Mouse (Mus musculus) midbrain, embryonic 11.5 days (tissue): ENCODE measurements around the gene Eif2b3. TPM values are rescaled to one million over a fixed set of nuclear protein-coding genes. Genes with fewer than 3 reads are reported as not detected.

Experiments used
- ATAC-seq: fragments of 200-750 bp; cut with Nextera tagmentation; 2 replicates; pipeline ENCODE4 v1.8.0; 2017; ENCODE audit warnings: moderate TSS enrichment, moderate library complexity; ENCODE audit not compliant: low FRiP score
- DNase-seq: peaks from one replicate; pipeline ENCODE4 v3.0.0; 2015; ENCODE audit warnings: low spot score; ENCODE audit errors: missing footprints
- H3K27ac ChIP-seq: fragments of 300-500 bp; sonication (generic); 2 replicates; pipeline ENCODE4 v1.5.1; 2014; ENCODE audit warnings: low read depth, low read length
- H3K27me3 ChIP-seq: fragments of 300-500 bp; sonication (generic); 2 replicates; pipeline ENCODE4 v1.6.1; 2014; ENCODE audit warnings: mild to moderate bottlenecking, low read length, moderate library complexity, mixed read lengths; ENCODE audit not compliant: control insufficient read depth, insufficient read depth
- H3K36me3 ChIP-seq: fragments of 300-500 bp; sonication (generic); 2 replicates; pipeline ENCODE4 v1.6.1; 2014; ENCODE audit warnings: mild to moderate bottlenecking, low read length, moderate library complexity, mixed read lengths; ENCODE audit not compliant: control insufficient read depth, insufficient read depth
- H3K4me1 ChIP-seq: fragments of 300-500 bp; sonication (generic); 2 replicates; pipeline ENCODE4 v1.6.1; 2014; ENCODE audit warnings: low read length; ENCODE audit not compliant: control insufficient read depth, insufficient read depth
- H3K4me2 ChIP-seq: fragments of 300-500 bp; sonication (generic); 2 replicates; pipeline ENCODE4 v1.6.1; 2014; ENCODE audit warnings: mild to moderate bottlenecking, moderate library complexity
- H3K4me3 ChIP-seq: fragments of 300-500 bp; sonication (generic); 2 replicates; pipeline ENCODE4 v1.5.1; 2014; ENCODE audit warnings: low read depth, low read length
- H3K9ac ChIP-seq: fragments of 300-500 bp; sonication (generic); 2 replicates; pipeline ENCODE4 v1.6.1; 2014; ENCODE audit warnings: low read length
- H3K9me3 ChIP-seq: fragments of 300-500 bp; sonication (generic); 2 replicates; pipeline ENCODE4 v1.6.1; 2016; ENCODE audit warnings: low read length; ENCODE audit not compliant: control insufficient read depth
- WGBS: fragments of 180-500 bp; shearing (Covaris S2); extraction: QIAGEN DNeasy Blood & Tissue Kit; methylation state at CpG from one replicate; pipeline ENCODE4 v1.1.7; 2014; 5-methylcytosine and 5-hydroxymethylcytosine counted together
- polyA plus RNA-seq: library from polyadenylated mRNA; unstranded; fragments of >200 nt; fragmentation: Nextera tagmentation; extraction: Ambion mirVana; gene quantifications from 2 replicates; pipeline ENCODE4 v1.2.1, GENCODE M21; 2014

The Eif2b3 gene
- polyA plus RNA-seq, 1 experiment from 2014 or later, result 43.0 TPM

DNA sequence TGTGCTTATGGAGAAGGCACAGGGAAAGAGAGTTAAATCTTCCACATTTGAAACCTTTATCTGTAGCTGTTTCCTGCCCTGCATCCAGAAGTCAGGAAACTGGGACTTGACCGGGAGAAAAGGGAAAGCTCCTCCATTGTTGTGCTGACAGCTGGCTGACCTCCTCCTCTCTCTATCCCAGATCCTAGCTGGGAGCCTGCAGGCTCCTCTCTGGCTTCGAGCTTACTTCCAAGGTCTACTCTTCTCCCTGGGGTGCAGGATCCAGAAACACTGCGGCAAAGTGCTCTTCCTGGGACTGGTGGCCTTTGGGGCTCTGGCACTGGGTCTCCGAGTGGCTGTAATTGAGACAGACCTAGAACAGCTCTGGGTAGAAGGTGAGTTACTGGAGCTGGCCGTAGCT is 77.5 kb downstream of the Eif2b3 start:
- no peaks in the 10 kb centered on the region for H3K9me3 ChIP-seq
- peak overlapping the region; percentile 98 for H3K4me2 ChIP-seq
- H3K27me3 ChIP-seq, result peaks cover 9% of the 10 kb centered on the region
- H3K4me1 ChIP-seq, result peaks cover 23% of the 10 kb centered on the region
- 8% methylated on average over 5 of the region's 5 CpGs for WGBS
- H3K27ac ChIP-seq, result no peak overlapping the region
- no peaks in the 10 kb centered on the region for H3K36me3 ChIP-seq
- ATAC-seq, result no peak
- DNase-seq, result peak; percentile 92
- H3K9ac ChIP-seq, result peak overlapping the region; percentile 67
- H3K4me3 ChIP-seq, result peak overlapping the region; percentile 55

DNA sequence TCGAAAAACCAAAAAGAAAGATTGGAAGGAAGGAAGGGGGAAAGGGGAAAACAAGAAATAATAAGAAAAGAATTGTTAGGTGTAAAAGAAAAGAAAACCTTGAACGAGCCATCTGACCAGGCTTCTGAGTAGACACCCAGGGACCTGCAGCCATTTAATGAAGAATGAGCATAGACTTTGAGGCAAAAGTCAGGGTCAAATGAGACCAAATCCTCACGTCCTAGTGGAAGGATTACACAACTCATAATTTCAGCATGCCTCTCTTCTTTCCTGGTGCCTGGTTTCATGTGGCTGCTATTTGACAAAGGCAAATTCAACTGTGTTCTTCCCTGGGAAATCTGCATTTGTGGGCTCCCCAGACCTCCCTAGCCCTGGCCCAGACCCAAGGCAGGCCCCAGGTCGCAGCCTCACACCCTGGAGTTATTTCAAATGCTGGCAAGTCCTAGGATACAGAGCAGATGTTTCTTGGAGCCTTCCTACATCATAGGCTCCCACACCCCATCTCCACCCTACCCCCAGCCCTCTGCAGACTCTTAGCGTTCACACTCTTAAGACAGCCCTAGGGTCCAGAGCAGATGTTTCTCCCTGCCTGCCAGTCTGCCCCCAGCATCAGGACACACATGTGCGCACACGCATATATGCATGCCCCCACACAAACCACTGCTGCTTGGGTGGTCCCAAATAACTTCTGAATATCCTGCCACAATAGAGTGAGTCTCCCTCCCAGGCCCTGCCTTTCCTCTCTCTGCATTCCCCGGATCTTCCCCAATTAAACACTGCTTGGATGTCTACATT is 79.0 kb downstream of the Eif2b3 start:
- Histone ChIP-seq H3K4me3 (no peak overlapping the region; the same call in 1 of the 2 replicates), H3K27ac (no peak overlapping the region), H3K36me3 (no peaks in the 10 kb centered on the region), H3K27me3 (peaks cover 9% of the 10 kb centered on the region), H3K4me2 (peak overlapping the region; percentile 3; the same call in 1 of the 2 replicates), H3K4me1 (peaks cover 23% of the 10 kb centered on the region), H3K9me3 (no peaks in the 10 kb centered on the region), H3K9ac (no peak overlapping the region)
- ATAC-seq (no peak), DNase-seq (peak; percentile 83)
- 49% methylated on average over 8 of the region's 8 CpGs for WGBS

- H3K27me3 ChIP-seq, result peaks cover 9% of the 10 kb centered on the region
- no peak overlapping the region for H3K9ac ChIP-seq
- no peaks in the 10 kb centered on the region for H3K9me3 ChIP-seq
- no peak overlapping the region for H3K27ac ChIP-seq
- WGBS, result 49% methylated on average over 2 of the region's 2 CpGs
- ATAC-seq, result no peak
- H3K4me1 ChIP-seq, result peaks cover 23% of the 10 kb centered on the region
- no peaks in the 10 kb centered on the region for H3K36me3 ChIP-seq
- DNase-seq, result no peak
- H3K4me2 ChIP-seq, result peak overlapping the region; percentile 5; the same call in 1 of the 2 replicates
- no peak overlapping the region for H3K4me3 ChIP-seq
Measured at GRCm38 (mm10) chr4:117098764-117099036, 79.5 kb downstream of the Eif2b3 start.

DNA sequence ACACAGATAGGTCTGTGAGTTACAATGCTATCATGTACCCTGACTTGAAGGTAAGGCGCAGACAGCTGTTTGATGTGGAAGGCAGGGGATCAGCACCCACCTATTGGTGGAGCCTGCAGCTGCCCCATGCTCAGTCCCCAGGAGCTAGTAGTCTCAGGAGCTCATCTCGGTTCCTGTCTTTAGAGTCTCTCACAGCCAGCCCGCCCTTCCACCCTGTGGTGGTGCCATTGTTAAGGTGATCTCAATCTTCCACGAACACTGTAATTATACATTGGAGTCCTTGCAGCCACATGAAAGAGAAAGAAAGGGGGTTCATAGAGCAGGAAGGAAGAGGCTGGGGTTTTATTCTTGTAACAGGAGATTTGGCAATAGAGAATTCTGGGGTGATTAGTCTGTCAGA is 80.8 kb downstream of the Eif2b3 start:
- H3K9me3 ChIP-seq, result no peaks in the 10 kb centered on the region
- WGBS, result 69% methylated on average over 4 of the region's 4 CpGs
- ATAC-seq, result no peak
- no peak overlapping the region for H3K4me2 ChIP-seq
- no peaks in the 10 kb centered on the region for H3K36me3 ChIP-seq
- no peak overlapping the region for H3K27ac ChIP-seq
- peaks cover 3% of the 10 kb centered on the region; the same call in 1 of the 2 replicates for H3K27me3 ChIP-seq
- no peak overlapping the region for H3K4me3 ChIP-seq
- H3K9ac ChIP-seq, result no peak overlapping the region
- DNase-seq, result no peak
- peaks cover 23% of the 10 kb centered on the region for H3K4me1 ChIP-seq

- Histone ChIP-seq H3K9me3 (no peaks in the 10 kb centered on the region), H3K4me2 (no peak overlapping the region), H3K4me1 (peaks cover 13% of the 10 kb centered on the region), H3K9ac (no peak overlapping the region), H3K27ac (no peak overlapping the region), H3K36me3 (no peaks in the 10 kb centered on the region), H3K4me3 (no peak overlapping the region), H3K27me3 (no peaks in the 10 kb centered on the region; the same call in 1 of the 2 replicates)
- WGBS, result 50% methylated on average over 7 of the region's 7 CpGs
- DNase-seq (no peak), ATAC-seq (peak; percentile 20; the same call in 1 of the 2 replicates)
Measured at GRCm38 (mm10) chr4:117101218-117101617, 82.0 kb downstream of the Eif2b3 start.

DNA sequence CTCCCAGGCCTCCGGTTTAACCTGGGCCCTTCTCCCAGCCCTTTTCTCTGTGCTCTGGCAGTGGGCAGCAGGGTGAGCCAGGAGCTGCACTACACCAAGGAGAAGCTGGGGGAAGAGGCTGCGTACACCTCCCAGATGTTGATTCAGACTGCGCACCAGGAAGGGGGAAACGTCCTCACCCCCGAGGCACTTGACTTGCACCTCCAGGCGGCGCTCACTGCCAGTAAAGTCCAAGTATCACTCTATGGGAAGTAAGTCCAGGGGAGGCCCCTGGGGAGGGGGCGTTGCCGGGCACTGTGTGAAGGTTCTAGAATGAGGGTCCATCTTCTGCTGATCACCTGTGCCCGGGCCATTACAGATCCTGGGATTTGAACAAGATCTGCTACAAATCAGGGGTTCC is 85.5 kb downstream of the Eif2b3 start:
- no peak overlapping the region for H3K9ac ChIP-seq
- 81% methylated on average over 10 of the region's 10 CpGs for WGBS
- ATAC-seq (no peak), DNase-seq (no peak)
- H3K36me3 ChIP-seq, result no peaks in the 10 kb centered on the region
- no peak overlapping the region for H3K27ac ChIP-seq
- H3K4me3 ChIP-seq, result no peak overlapping the region
- H3K4me1 ChIP-seq, result no peaks in the 10 kb centered on the region
- H3K9me3 ChIP-seq, result no peaks in the 10 kb centered on the region
- no peak overlapping the region for H3K4me2 ChIP-seq
- no peaks in the 10 kb centered on the region for H3K27me3 ChIP-seq

DNA sequence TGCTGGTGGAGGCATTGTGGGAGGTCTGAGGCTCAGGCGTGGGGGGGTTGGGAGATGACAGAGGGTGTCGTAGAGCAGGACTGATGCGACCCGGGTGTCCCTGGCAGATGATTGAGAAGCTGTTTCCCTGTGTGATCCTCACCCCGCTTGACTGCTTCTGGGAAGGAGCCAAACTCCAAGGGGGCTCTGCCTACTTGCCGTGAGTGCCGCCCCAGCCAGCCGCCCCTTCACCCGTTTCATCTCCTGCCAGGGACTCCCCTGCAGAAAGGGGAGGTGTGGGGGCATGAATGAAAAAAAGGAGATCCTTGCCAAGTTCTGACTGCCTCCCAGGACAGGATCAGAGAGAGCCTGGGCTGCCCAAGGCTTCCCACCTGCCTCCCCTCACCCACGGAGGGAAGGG is 85.9 kb downstream of the Eif2b3 start:
- no peaks in the 10 kb centered on the region for H3K4me1 ChIP-seq
- 80% methylated on average over 10 of the region's 10 CpGs for WGBS
- no peak overlapping the region for H3K27ac ChIP-seq
- H3K36me3 ChIP-seq, result no peaks in the 10 kb centered on the region
- H3K4me3 ChIP-seq, result no peak overlapping the region
- no peaks in the 10 kb centered on the region for H3K9me3 ChIP-seq
- H3K27me3 ChIP-seq, result no peaks in the 10 kb centered on the region
- no peak for DNase-seq
- ATAC-seq, result no peak
- H3K9ac ChIP-seq, result no peak overlapping the region; the same call in 1 of the 2 replicates
- no peak overlapping the region for H3K4me2 ChIP-seq

GRCm38 (mm10) chr4:117107813-117108523 is 88.8 kb downstream of the Eif2b3 start:
- WGBS, result 92% methylated on average over 18 of the region's 18 CpGs
- Histone ChIP-seq H3K9me3 (no peaks in the 10 kb centered on the region), H3K27ac (no peak overlapping the region), H3K4me1 (no peaks in the 10 kb centered on the region), H3K27me3 (no peaks in the 10 kb centered on the region), H3K36me3 (peaks cover 4% of the 10 kb centered on the region; the same call in 1 of the 2 replicates), H3K4me2 (no peak overlapping the region), H3K4me3 (no peak overlapping the region), H3K9ac (no peak overlapping the region)
- ATAC-seq (no peak), DNase-seq (peak; percentile 66)

- Histone ChIP-seq H3K27ac (no peak overlapping the region), H3K4me1 (no peaks in the 10 kb centered on the region), H3K27me3 (no peaks in the 10 kb centered on the region), H3K4me3 (no peak overlapping the region), H3K4me2 (no peak overlapping the region), H3K9ac (no peak overlapping the region), H3K9me3 (no peaks in the 10 kb centered on the region), H3K36me3 (peaks cover 4% of the 10 kb centered on the region; the same call in 1 of the 2 replicates)
- no peak for DNase-seq
- WGBS, result 92% methylated on average over 6 of the region's 6 CpGs
- no peak for ATAC-seq
Measured at GRCm38 (mm10) chr4:117108524-117108849, 89.3 kb downstream of the Eif2b3 start.
